Mouse (Mus musculus): Measurements from ENCODE around the gene Ifi27l2a.
A peak's percentile ranks its signal among the peaks of the same experiment; 100 is the strongest.
"Not testable (repeated sequence)": the region's sequence is repeated elsewhere in the genome, so short reads cannot be mapped to it uniquely, and the experiment has no call there.

Gene Ifi27l2a

DNA sequence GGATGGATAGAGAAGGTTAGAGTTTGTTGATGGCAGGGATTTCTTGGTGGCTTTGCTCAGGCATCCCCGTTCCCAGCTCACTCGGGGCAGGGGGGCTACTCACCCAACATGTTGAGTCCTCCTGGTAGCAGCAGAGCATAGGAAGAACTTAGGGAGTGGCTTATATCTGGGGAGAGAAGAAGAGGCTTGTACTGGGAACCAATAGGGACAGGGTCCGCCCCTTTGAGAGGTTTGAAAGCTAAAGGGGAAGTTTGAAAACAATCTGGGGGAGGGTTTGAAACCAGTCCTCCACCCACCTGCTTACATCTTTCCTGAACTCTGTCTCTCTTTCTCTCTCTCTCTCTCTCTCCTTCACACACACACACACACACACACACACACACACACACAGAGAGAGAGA, at the start of gene Ifi27l2a:
Gene Ifi27l2a, minus strand, starts transcription at position 157 of the 400 bp plus-strand sequence.
- no peak for DNase-seq

DNA sequence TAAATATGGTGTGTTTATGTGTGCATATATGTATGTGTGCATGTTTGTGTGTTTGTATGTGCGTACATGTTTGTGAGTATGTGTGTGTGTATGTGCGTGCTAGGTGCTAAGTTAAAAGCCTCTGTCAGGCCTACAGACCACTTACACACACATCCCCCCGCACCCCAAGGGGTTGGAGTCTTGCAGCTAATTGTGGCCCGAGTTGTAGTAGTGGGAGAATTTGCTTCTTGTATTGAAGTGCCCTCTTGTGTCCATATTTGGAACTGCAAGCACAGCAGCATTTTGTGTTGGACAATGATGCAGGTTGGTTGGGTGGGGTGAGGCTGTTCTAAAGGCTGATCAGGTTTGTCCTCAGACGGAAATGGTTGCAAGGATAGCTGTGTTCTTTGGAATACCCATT, 49.3 kb upstream of the Ifi27l2a start:
- DNase-seq = peak; percentile 70

DNA sequence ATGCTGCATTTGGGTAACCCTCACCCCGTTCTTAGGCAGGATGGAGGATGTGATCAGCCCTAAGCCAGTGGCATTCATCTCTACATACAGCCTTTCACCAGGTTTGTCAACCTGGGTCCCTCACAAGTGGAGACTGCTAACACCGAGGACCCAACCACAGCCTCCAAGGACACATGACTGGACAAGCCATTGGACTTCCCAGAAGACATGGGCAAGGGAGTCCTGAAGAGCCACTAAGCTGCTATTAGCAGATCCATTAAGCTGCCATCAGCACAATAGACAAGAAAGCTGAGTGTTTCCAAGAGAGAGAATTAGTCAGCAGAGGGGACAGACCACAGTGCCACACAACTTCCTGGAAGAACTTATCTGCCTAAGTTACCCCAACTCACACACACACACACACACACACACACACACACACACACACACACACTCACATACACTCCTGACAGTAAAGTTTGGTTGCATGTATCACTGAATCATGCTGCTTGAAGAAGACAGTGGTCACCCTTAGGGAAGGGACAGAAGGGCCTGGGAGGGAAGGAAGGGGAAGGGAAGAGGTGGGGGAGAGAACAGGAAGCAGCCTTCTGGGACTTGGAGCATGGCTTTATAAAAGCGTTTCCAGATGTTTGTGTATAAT, 47.7 kb upstream of the Ifi27l2a start:
- DNase-seq = no peak

DNA sequence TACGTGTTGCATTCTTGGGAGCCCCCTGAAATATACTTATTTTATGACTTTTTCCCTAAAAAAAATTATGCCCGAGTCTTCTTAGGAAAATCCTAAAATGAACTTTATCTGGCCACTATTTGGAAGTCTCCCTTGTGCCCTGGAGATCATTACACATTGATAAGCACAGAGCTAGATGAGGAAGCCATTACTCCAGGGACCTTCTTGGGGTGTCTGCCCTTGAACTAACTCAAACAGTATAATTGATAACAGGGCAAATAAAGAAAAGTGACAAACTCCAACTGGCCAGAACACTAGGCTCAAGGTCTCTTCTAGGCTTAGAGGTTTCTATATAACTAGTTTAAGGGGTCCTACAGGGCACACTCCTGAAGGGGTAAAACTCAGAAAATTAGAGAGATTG, 44.3 kb upstream of the Ifi27l2a start:
- no peak for DNase-seq

DNA sequence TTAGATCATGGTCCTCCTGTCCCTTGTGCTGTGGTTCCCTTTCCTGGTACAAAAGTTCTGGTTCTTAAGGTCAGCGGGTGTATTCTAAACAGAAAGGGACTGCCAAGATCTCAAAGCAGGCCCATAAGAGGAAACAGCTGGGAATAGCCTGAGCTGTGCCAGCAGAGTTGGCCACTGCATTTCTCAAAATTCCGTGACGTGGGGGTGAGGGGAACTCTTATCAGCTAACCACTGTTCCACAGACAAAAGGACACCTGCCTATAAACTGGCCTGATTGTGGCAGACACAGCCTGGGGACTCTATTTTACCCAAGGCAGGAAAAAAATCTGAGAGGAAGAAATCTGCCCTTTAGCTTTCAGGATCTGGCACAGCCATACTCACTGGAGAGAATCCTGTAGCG, 43.8 kb upstream of the Ifi27l2a start:
- no peak for DNase-seq

DNA sequence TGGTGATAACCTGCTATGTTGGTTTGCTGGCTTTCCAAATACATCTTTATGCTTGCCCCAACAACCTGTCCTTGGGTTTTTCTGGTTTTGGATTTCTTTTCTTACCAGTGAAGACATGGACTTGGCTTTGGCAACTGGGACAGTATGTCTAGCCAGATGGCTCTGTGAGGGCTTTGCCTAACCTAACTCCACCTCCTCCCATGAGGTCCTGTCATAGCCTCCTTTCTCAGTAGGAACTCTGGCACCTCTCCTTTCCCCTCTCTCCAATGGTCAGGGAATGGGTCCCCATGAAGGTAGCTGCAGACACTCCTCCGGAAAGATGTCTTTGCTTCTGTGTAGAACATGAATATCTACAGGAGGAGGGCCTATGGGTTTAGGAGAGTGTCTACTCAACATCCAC, 43.2 kb upstream of the Ifi27l2a start:
- no peak for DNase-seq

DNA sequence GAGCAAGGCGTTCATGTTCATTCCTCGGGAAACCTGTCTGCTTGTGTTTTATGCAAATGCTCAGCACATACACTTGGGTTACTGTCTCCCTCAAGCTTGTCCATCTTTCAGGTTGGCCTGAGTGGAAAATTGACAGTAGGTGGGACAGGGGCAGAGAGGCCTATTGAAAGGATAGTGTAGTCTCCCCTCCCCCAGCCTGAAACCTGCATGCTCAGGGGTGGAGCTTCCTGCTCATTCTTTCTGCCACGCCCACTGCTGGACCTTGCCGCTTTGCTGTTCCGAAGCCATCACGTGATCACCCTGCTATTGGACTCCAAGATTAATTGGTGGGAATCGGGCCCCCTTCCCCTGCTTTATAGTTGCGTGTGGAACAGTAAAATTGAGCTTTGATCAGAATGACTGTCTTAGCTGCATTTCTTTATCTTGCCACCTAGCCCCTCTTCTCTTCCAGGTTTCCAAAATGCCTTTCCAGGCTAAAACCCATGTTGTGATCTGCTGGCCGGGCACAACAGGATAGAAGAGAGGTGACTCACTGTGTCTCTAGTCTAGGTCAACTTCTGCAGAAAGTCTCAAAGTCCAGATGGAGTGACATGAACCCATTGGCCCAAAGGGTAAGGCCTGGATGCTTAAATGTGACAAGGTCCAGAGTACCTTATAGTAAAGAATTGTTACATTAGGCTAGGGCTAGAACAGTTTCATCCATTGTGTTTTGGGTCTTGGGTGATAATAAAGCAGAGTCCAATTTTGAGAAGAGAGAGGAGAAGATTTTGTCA, 40.9 kb upstream of the Ifi27l2a start:
- not testable (repeated sequence) for DNase-seq

DNA sequence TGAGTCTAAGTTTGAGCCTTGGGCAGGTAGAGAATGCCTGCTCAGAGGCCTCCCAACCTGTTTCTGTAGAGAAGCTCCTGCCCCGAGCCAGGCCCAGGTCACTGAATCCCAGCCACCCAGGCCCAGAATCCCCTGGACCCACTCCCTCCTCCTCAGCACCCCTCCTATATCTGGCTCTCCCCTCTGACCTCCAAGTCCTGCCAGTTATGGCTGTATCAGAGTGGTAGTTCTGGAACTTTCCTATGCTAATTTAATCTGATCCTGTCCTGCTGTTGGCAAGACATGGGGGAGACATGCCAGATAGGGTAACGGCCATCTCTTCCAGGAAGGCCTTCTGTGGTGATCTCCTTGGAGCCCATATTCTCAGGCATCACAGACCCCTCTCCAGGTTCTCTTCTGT, 39.3 kb upstream of the Ifi27l2a start:
- DNase-seq = no peak

DNA sequence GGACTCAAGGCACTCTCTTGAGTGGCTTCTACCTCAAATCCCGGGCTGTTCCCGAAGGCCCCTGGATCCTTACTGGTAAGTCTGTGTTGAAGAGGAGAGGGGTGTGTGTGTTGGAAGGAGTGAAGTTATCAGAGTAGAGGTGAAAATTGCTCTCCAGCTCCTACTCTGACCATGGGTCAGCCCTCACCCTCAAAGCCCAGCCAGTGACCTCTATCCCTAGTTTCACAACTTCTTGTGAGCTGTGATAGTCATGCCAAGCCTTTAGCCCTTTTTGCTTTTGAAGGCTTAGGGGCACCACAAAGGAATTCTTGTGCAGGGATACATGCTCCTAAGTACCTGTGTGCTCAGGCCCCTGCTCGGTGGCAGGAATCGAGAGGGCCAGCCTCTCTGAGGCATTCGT, 38.2 kb upstream of the Ifi27l2a start:
- DNase-seq = no peak

DNA sequence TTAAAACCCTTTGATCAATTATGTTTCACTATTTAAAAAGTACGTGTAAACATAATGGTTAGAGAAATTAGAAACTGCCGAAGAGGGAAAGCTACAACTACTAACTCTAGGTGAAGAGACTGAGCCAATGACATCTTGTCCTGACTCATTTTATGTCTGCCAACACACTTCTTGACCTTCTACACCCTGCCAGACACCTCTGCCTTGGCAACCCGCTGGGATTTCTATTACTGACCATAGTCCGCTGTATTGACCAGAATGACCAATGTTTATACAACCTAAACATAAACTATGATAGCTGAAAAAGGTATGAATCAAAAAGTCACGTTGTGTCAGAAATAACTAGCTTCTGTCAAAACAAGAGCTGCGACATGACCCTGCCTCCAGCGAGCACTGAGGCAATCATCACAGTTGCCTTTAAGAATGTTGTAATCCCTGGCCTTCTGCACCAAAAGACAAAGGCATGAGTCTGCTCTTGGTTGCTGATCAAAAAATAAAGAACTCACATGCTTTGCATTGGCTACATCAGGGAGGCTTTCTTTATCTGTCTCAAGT, 34.1 kb upstream of the Ifi27l2a start:
- no peak for DNase-seq

DNA sequence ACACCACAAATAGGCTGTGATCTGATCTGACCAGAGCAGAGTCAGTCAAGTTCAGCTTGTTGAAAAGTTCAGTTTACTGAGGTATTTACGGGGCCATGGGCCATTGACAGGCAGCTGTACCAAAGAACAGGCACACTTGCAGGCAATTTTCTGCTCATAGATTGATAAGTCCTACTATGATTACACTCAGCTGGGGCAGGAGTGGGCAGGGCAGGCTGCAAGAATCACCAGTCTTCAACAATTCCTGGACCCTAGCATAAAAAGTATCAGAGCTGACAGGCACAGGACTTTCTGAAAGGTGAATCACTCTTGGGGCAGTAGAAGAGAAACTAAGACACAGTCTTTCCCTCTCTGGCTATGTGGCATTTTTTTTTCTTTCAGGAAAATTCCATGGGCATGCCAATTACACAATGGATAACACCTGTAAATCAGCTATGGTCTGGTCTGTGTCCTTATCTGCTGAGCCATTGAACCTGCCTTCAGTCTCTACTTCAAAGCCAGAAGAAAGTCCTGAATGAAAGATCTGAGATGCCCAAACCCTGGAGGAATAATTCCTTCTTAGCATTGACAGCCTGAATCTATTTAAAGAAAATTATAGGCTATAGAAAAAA, 33.4 kb upstream of the Ifi27l2a start:
- DNase-seq = no peak

DNA sequence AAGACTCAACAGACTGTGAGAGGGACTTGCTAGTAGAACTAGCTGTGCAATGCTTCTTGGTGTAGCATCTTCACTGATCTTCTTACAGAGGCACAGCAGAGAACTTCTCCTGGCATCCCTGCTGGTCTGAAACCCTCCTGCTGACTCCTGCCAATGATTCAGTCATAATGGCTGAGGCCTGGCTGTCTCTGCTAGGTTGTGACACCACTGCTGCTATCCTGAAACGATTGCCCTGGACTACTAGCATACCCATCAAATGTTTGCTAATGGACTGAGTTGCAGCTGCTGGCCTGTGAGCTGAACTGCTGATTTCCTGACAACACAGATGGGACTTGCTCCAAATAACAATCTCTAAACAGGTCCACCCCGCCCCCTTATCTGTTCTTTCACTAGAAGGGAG, 31.0 kb upstream of the Ifi27l2a start:
- no peak for DNase-seq

DNA sequence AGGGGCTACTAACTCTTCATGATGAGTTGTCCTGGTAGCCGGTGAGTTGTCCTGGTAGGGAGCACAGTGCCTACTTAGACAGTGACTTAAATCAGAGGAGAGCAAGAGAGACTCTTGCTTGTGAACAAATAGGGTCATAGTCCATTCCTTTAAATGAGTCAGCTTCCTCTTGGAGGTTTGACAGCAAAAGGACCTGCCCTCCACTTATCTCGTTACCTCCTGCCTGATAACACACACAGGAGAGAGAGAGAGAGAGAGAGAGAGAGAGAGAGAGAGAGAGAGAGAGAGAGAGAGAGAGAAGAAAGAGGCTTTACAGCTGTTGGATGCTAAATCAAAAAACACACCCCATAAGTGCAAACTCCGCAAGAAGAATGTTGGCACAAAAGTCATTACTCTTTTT, 13.7 kb upstream of the Ifi27l2a start, which contains the start of gene Ifi27l2b:
Gene Ifi27l2b, minus strand, starts transcription at position 84 of the 400 bp plus-strand sequence.
- DNase-seq = no peak

DNA sequence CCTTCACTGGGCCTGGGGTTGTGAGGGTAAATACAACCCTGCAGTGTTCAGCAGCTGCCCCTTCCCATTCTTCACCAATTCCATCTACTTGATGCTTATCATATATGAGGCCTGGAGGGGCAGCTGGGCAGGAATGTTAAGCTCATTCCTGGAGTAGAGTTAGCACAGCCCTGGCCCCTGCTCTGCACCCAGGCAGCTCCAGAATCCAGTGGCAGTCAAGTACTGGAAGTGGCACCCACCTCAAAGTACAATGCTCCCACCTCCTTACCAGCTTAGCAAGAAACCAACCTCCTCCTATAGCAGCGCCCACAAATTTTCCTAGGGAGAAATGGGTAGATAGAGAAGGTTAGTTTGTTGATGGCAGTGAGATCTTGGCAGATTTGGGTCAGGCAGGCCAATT, 13.2 kb upstream of the Ifi27l2a start:
- DNase-seq = not testable (repeated sequence)

DNA sequence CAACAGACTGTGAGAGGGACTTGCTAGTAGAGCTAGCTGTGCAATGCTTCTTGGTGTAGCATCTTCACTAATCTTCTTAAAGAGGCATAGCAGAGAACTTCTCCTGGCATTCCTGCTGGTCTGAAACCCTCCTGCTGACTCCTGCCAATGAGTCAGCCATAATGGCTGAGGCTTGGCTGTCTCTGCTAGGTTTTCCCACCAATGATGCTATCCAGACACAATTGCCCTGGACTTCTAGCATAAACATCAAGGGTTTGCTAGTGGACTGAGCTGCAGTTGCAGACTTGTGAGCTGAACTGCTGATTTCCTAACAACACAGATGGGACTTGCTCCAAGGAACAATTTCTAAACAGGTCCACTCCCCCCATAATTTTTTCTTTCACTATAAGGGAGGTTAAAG, 9.9 kb upstream of the Ifi27l2a start:
- DNase-seq = no peak

DNA sequence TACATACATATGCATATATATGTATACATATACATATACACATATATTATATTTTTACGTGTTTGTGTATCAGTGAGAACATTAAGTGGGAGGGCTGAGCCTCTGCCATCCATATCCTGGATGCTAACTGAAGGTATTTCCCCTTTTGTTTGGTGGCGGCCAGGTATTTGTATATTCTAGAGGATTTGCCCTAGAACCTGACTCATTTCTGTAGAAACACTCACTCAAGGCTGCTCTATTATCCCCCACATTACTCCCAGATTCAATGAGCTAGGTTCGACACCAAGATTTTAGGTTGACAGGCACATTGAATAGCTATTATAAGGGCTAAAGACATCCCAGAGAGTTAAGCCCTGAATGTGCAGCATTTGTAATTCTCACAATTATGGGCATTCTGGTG, 1.6 kb upstream of the Ifi27l2a start:
- no peak for DNase-seq

DNA sequence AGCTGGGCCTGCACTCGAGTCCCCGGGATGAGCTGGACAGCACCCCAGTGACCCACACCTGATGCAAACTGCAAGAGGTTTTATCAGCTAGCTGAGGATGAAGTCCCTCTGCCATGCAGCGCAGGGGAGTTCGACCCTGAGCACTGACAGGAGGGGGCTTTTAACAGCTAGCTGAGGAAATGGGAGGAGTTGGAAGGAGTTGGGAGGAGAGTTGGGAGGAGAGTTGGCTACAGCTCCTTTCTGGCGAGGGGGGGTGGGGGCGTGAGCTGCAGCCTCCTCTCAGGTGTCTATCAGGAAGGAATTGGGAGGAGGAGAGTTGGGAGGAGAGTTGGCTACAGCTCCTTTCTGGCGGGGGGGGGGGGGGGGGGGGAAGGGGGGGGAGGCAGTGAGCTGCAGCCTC, 781 bp upstream of the Ifi27l2a start:
- DNase-seq = not testable (repeated sequence)

DNA sequence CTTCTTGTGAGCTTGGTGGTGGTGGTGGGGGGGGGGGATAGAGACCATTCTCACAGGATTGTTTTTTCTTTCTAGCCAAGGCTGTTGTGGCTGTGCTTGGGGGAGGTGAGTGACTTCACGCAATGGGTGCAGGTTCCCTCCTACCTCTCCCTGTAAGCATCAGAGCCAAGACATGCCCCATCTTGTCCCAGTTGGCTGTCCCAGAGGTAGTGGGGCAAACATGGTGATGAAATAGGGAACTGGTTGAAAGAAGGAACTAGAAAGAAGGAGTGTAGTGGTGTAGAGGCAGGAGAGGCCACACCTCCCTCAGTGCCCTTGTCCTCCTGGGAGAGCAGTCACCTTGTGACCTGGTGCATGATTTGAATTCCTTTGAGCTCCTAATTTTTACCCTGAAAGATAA, 5.9 kb downstream of the Ifi27l2a start:
- DNase-seq = no peak

DNA sequence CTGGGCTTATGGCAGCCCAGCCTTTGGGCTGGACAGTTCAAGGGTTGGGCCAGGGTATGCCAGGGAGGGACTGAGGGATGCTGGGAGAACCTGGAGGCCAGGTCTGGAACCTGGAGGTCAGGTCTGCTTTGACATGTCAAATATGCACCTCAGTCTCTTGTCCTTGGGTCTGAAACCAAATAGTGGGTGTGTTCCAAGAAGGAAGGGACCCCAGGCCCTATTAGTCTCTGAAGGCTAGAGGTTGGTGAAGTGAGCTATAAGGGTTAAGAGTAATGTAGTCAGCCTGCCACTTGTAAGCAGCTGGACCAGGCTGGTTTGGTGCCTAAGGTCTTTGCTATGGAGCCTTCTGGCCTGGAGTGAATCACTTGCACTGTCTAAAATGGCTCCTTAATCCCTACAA, 8.6 kb downstream of the Ifi27l2a start:
- no peak for DNase-seq

DNA sequence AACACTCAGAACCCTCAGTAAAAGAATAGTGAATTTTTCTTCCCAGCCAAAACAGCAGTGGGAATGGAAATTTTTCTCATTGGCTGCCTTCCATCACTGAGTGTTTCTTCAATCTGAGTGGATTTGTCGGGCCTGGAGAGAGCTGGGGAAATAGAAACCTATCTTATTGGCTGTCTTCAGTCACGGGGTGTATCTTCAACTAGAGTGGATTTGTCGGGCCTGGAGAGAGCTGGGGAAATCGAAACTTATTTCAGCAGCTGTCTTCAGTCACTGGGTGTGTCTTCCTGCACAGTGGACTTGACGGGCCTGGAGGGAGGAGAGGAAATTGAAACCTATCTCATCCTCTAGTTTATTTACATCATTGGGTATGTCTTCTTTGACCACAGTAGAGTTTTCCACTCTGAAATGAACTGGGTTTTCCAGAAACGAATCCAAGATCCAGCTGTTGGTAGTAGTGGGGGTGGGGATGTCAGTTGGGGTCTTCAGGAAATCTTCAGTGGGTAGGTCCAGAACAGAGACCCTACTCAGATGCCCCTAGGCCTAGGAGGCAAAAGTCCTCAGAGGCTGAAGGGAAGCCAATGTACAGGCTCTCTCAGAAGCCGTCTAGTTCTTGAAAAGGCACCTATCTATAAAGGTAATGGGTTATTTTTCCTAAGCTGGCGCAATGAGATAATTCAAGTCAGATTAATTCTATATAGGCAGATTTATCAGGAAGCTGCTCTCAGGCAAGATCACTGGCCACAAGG, 9.3 kb downstream of the Ifi27l2a start, which contains the start of gene Ifi27:
Gene Ifi27, plus strand, starts transcription at position 226 of the 746 bp plus-strand sequence.
- no peak for DNase-seq

DNA sequence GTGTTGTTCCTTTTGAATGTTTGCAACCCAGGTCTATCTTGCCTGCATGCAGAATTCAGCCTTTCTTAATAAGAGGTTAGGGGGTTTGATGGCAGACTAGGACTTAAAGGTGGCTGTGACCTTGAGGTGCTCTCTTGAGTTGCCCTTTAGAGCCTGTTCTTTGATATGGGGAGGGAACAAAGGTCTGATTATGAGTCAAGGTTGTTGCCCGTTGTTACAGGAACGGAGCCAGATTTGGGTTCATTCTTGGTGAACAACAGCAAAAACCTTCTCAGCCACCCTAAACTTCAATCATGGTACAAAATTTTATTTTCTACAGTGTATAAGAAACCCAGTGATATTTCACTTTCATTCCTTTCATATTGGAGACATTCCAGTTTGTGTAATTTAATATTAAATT, 10.1 kb downstream of the Ifi27l2a start:
- DNase-seq = no peak

DNA sequence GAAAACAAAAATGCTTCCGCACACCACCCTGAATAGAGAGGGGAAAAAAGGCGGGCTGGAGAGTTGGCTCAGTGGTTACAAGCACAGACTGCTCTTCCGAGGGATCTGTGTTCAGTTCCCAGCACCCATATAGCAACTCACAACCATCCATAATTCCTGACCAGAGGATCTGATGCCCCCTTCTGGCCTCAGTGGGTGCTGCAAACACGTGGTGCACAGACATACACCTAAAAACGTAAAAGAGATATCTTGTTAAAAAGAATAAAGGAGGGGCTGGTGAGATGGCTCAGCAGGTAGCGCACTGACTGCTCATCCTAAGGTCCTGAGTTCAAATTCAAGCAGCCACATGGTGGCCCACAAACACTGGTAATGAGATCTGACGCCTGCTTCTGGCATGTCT, 16.8 kb downstream of the Ifi27l2a start:
- DNase-seq = no peak

Measured in right cerebral cortex, postnatal 4 days (tissue).